Mouse (Mus musculus): Measurements from ENCODE around the gene Gm13030.
"Not testable (repeated sequence)": the region's sequence is repeated elsewhere in the genome, so short reads cannot be mapped to it uniquely, and the experiment has no call there.

Gm13030 gene

GRCm38 (mm10) chr4:138865991-138866390, 7.8 kb downstream of the Gm13030 start:
- DNase-seq (ENCODE audit: low spot score) = no peak

DNA sequence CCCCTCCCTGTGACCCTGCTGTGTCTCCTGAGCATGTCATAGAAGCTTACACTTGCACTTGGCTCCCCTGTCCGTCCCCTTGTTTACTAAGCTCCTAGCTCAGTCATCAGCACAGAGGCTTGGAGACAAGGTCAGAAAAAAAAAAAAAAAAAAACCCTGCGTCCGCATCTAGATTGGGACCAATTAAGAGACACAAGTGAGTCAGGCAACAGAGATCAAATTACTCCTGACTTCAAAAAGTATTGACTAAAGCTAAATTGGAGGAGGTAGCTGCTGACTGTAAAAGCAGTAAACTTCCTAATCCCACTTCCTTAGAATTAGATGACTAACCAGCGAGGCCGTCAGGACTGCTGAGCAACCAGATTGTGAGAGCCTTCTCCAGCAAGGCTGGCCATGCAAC, 8.7 kb downstream of the Gm13030 start:
- no peak for DNase-seq (ENCODE audit: low spot score)

GRCm38 (mm10) chr4:138863344-138863998, 10.3 kb downstream of the Gm13030 start, which contains the start of gene Pla2g5:
TSS of gene Pla2g5 (minus strand) at chr4:138863482.
- DNase-seq (ENCODE audit: low spot score) = no peak

DNA sequence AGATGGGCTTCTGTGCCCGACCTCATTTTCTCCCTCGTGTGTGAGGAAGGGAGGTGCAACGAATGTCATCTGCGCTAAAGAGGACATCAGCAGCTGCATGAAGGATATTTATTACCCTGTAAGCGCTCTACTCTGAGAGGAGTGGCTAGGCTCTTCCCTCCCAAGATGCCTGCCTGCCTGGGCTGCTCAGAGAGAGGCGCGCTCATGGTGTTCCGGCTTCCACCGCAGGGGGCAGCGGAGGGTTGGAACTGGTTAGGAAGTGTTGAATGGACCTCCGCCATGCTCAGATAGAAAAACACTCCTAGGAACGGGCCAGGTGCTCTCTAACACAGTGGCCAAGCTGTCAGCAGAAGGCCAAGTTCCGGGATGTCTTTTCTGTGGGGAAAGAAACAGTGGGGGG, 14.0 kb downstream of the Gm13030 start:
- peak; percentile 75 for DNase-seq (ENCODE audit: low spot score)

DNA sequence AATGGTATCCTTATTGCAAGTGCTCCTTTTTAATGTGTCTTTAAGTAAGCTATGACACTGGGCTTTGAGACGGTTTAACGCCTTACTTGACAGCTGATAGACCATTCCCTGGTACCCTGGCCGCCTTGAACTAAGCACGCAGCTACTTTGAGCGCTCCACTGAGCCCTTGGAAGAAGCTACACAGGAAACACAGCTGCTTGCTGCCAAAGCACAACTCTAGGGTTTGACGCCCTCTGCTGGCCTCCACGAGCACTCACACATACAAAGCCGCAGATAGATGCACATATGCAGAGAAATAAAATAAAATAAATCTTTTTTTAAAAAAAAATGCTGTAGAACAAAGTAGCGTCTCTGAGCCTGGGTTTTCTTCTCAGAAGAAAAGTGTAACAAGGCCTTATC, 14.5 kb downstream of the Gm13030 start:
- DNase-seq (ENCODE audit: low spot score) = no peak

DNA sequence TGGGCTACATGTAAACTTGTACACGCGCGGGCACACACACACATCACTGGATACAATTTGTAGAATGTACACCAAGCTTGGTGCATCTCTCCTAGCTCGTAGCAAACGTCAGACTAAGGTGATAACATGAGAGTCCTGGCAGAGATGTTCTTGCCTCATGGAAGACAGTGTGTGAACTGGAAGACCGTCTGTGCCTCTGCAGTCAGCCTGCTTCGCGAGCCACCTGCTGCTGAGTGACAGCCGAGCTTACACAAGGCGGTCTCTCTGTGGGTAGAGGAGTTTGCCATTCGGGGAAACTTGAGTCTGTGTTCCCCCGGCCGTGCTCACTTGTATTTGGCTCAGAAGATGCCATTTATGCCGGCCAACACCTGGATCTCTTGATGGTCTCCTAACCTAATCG, 15.3 kb downstream of the Gm13030 start:
- DNase-seq (ENCODE audit: low spot score) = no peak

DNA sequence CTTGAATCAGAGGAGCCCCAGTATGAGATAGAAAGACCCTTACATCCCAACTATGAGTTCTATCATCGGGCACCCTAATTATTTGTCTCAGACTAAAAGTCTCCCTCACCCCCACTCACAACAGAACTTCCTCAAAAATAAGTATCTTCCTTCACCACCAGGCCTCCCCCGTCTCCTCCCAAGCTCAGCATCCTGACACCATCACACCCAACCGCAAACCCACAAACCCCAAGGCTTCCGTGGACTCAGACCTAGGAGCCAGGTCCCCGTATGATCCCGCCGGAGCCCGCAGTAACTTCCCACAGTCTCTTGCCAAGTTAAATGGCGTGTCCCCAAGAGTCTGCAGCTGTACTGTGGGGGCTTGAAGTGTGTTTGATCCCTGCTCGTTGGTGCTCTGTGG, 16.2 kb downstream of the Gm13030 start:
- no peak for DNase-seq (ENCODE audit: low spot score)

GRCm38 (mm10) chr4:138856491-138856890, 17.3 kb downstream of the Gm13030 start:
- DNase-seq (ENCODE audit: low spot score) = peak; percentile 58

GRCm38 (mm10) chr4:138855092-138855632, 18.6 kb downstream of the Gm13030 start:
- DNase-seq (ENCODE audit: low spot score) = no peak

DNA sequence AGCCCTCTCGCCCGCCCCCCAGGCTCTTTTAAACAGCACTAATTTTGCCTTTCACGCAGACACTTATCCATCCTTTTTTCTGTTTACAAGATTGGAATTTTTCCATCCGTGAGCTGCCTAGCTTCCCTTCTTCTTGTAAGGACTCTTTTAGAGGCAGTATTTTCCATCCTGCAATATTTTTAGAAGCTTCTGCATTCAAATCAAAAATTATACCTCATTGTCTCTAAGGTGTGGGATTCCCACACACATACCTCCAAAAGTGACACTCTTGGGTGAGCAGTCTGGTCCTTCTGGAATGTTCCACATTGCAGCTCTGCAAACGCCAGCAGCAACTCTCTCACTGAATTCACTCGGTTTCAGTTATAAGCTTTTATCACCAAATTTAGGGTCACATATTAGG, 20.8 kb downstream of the Gm13030 start:
- no peak for DNase-seq (ENCODE audit: low spot score)

- peak; percentile 78 for DNase-seq (ENCODE audit: low spot score)
Observed at GRCm38 (mm10) chr4:138851463-138851862, 22.3 kb downstream of the Gm13030 start.

- DNase-seq (ENCODE audit: low spot score) = no peak
Observed at GRCm38 (mm10) chr4:138841386-138841785, 32.4 kb downstream of the Gm13030 start.

- DNase-seq (ENCODE audit: low spot score) = no peak
Observed at GRCm38 (mm10) chr4:138840726-138841125, 33.0 kb downstream of the Gm13030 start.

DNA sequence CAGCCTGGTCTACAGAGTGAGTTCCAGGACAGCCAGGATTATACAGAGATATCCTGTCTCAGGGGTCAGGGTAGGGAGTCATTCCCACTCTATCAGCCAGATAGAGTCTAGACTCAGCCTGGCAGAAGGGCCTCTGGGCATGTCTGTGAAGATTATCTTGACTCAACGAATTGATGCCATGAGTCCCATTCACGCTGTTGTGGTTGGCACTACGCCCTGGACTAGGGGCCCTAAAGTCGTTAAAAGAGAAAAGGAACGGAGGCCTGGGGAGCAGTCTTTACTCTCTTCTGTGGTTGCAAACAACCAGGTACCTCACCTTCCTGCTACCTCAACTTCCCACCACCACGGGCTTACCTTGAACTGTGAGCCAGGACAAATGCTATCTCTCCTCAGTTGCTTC, 34.0 kb downstream of the Gm13030 start:
- no peak for DNase-seq (ENCODE audit: low spot score)

DNA sequence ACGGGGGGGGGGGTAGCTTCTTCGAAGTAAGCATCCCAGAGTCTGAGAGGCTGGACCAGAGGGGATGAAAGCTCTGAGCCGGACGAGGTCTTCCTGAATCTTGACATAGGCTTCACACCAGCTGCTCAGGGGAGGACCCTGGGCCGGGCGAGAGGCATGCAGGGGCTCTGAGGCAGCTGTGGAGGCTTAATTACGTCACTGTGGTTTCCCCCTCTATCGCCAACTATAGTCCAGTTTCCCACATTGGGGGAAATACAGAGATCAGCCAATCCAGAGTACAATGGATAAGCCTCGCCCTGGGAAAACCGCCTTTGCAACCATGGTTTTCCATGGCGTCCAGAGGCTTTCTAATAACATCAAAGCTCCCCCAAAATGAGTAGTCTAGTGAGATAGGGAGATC, 46.6 kb downstream of the Gm13030 start:
- no peak for DNase-seq (ENCODE audit: low spot score)

DNA sequence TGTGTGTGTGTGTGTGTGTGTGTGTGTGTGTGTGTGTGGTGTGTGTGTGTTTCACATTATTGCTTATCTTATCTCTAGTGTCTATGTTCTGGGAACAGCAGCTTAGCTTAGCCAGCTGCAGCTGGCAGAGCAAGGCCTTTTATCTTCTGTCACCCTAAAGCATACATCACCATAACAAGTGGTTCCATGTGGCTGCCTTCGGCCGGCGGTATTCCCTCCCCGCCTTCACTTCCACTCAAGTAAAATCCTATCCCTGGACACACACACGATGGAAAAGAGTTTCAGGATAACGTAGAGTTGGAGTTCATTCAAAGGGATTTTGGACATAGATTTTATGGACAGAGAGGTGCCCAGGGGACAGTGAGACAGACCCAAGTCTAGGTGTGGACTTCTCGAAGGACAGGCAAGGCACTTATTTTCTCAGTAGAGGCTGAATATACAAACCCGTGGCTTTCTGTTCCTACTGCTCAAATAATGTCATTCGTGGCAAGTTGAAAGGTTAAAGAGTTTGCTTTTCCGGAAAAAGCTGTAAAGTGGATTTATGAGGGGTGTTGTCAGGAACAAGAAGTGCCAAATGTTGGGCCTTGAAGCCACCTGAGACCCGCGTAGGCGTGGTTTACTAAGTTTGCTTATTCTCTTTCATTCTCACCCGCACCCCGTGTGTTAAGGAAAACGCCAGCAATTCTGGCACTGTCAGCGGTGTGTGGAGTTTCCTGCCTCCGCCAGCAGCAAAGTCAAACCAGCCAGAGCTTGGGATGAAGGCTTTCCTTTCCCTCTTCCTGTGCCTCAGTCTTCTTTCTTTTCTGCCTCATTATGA, 47.8 kb downstream of the Gm13030 start:
- DNase-seq (ENCODE audit: low spot score) = no peak

GRCm38 (mm10) chr4:138824660-138825059, 49.1 kb downstream of the Gm13030 start:
- no peak for DNase-seq (ENCODE audit: low spot score)

DNA sequence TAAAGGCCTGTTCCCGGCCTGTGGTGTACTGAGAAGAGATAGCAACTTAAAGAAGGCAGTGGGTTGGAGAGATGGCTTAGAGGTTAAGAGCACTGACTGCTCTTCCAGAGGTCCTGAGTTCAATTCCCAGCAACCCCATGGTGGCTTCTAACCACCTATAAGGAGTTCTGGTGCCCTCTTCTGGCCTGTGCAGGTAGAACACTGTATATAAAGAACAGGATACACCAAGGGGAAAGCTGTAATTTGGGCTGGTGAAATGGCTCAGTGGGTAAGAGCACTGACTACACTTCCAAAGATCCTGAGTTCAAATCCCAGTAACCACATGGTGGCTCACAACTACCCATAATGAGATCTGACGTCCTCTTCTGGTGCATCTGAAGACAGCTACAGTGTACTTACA, 49.6 kb downstream of the Gm13030 start:
- DNase-seq (ENCODE audit: low spot score) = not testable (repeated sequence)

GRCm38 (mm10) chr4:138821036-138821435, 52.7 kb downstream of the Gm13030 start:
- DNase-seq (ENCODE audit: low spot score) = no peak

Measured in ovary, postnatal 14 days (tissue).